Mouse (Mus musculus) urinary bladder, postnatal 14 days (tissue): ENCODE data around the gene Plcb3.

Experiments used
- DNase-seq: peaks from one replicate; pipeline ENCODE4 v3.0.0; 2021; ENCODE audit warnings: low spot score

Gene Plcb3

GRCm38 (mm10) chr19:6939106-6940002, 36.9 kb downstream of the Plcb3 start:
- no peak for DNase-seq

GRCm38 (mm10) chr19:6937541-6938465, 38.5 kb downstream of the Plcb3 start:
- DNase-seq = no peak

GRCm38 (mm10) chr19:6936299-6936698, 40.0 kb downstream of the Plcb3 start:
- DNase-seq = no peak

GRCm38 (mm10) chr19:6934195-6934977, 41.9 kb downstream of the Plcb3 start, which contains the start of gene Kcnk4:
Gene Kcnk4 (minus strand): TSS chr19:6934515.
- no peak for DNase-seq

GRCm38 (mm10) chr19:6933436-6934194, 42.7 kb downstream of the Plcb3 start:
- peak; percentile 50 for DNase-seq

GRCm38 (mm10) chr19:6933102-6933435, 43.2 kb downstream of the Plcb3 start:
- no peak for DNase-seq

- no peak for DNase-seq
These were observed 44.3 kb downstream of the Plcb3 start for GRCm38 (mm10) chr19:6932018-6932417.

GRCm38 (mm10) chr19:6931002-6931401, 45.3 kb downstream of the Plcb3 start:
- no peak for DNase-seq

GRCm38 (mm10) chr19:6928080-6928479, 48.2 kb downstream of the Plcb3 start:
- DNase-seq = no peak

- peak; percentile 75 for DNase-seq
These were observed 49.6 kb downstream of the Plcb3 start for GRCm38 (mm10) chr19:6926559-6927255.

GRCm38 (mm10) chr19:6925611-6926329, 50.5 kb downstream of the Plcb3 start:
- DNase-seq = no peak

- no peak for DNase-seq
These were observed 51.0 kb downstream of the Plcb3 start, which contains the start of gene Catsperz for GRCm38 (mm10) chr19:6925307-6925573. Gene Catsperz (minus strand): TSS chr19:6925380.

GRCm38 (mm10) chr19:6924461-6925306, 51.6 kb downstream of the Plcb3 start:
- DNase-seq = peak; percentile 91

- no peak for DNase-seq
These were observed 53.2 kb downstream of the Plcb3 start for GRCm38 (mm10) chr19:6922901-6923735.

- DNase-seq = peak; percentile 100
These were observed 54.4 kb downstream of the Plcb3 start, which contains the start of gene Esrra for GRCm38 (mm10) chr19:6921647-6922567. Gene Esrra (minus strand): TSS chr19:6921813.

GRCm38 (mm10) chr19:6920741-6921636, 55.3 kb downstream of the Plcb3 start:
- DNase-seq = peak; percentile 61
